Mouse (Mus musculus) liver, adult 2 months (tissue): ENCODE data around the gene Cacna1c.

Source experiments
- CTCF ChIP-seq: fragments of 200-500 bp; IDR thresholded peaks from 2 replicates; pipeline ENCODE4 v1.5.1; 2011; ENCODE audit warnings: low read depth, low read length, control low read depth
- POLR2A ChIP-seq: fragments of 200-500 bp; IDR thresholded peaks from 2 replicates; pipeline ENCODE4 v1.6.1; 2011; ENCODE audit warnings: low read length, control low read depth; ENCODE audit not compliant: insufficient read depth; ENCODE audit errors: extremely low read depth

- no peak for TF ChIP-seq CTCF
- no peak for TF ChIP-seq POLR2A
Measured at GRCm38 (mm10) chr6:118724908-118725307, 471.3 kb downstream of the Cacna1c start.
